Mouse (Mus musculus) CH12.LX (cell line): ENCODE data around the gene Filip1l. TPM values are rescaled to one million over a fixed set of nuclear protein-coding genes. Genes with fewer than 3 reads are reported as not detected.

Experiments used
- DNase-seq: peaks from one replicate; pipeline ENCODE4 v3.0.0-alpha.2; 2013; ENCODE audit errors: extremely low read depth
- H3K27ac ChIP-seq: 2 replicates; pipeline ENCODE4 v1.5.1; 2012; ENCODE audit warnings: low read depth, mild to moderate bottlenecking, control low read depth, moderate library complexity; ENCODE audit not compliant: insufficient read depth
- H3K27me3 ChIP-seq: replicated peaks from 2 replicates; pipeline ENCODE3; 2012; ENCODE audit warnings: inconsistent platforms
- H3K36me3 ChIP-seq, 2 experiments: replicated peaks in 1 of 2; 2 replicates each; pipeline versions ENCODE3 to v1.6.1; 2012; ENCODE audit warnings: inconsistent platforms in 1 of 2, low read length in 1 of 2, mild to moderate bottlenecking in 1 of 2, mixed read lengths in 1 of 2, moderate library complexity in 1 of 2; ENCODE audit not compliant: control insufficient read depth in 1 of 2, insufficient read depth in 1 of 2
- H3K4me1 ChIP-seq, 2 experiments: 2 replicates each; pipeline ENCODE4 v1.6.1; 2012; ENCODE audit warnings: inconsistent platforms in 1 of 2, moderate library complexity in 1 of 2; ENCODE audit not compliant: insufficient read depth in 2 of 2, control insufficient read depth in 1 of 2
- H3K4me2 ChIP-seq: 2 replicates; pipeline ENCODE4 v1.6.1; 2012; ENCODE audit warnings: low read depth, mild to moderate bottlenecking, control low read depth; ENCODE audit not compliant: poor library complexity, insufficient read depth, severe bottlenecking
- H3K4me3 ChIP-seq, 3 experiments: fragments of 150-350 bp in 1 of 3; sonication (generic) in 1 of 3; replicated peaks in 1 of 3; 2 replicates each; pipeline versions ENCODE3 to v1.5.1; 2011 to 2012; ENCODE audit warnings: low read depth in 2 of 3, low read length in 2 of 3, mild to moderate bottlenecking in 2 of 3, moderate library complexity in 2 of 3, control low read depth in 1 of 3, improper control_type of control experiment in 1 of 3, inconsistent platforms in 1 of 3, mixed read lengths in 1 of 3; ENCODE audit not compliant: poor library complexity in 1 of 3
- H3K79me2 ChIP-seq: replicated peaks from 2 replicates; pipeline ENCODE4 v1.6.1; 2012; ENCODE audit warnings: mild to moderate bottlenecking, moderate library complexity; ENCODE audit not compliant: control insufficient read depth, poor library complexity, insufficient read depth, severe bottlenecking; ENCODE audit errors: extremely low read depth
- H3K9ac ChIP-seq: 2 replicates; pipeline ENCODE4 v1.6.1; 2012; ENCODE audit warnings: low read depth, mild to moderate bottlenecking, control low read depth, moderate library complexity; ENCODE audit not compliant: insufficient read depth
- H3K9me3 ChIP-seq: replicated peaks from 2 replicates; pipeline ENCODE3; 2012; ENCODE audit warnings: low read length, inconsistent platforms, mixed read lengths
- CHD1 ChIP-seq: IDR thresholded peaks from 2 replicates; pipeline ENCODE4 v1.6.1; 2012; ENCODE audit warnings: low read depth, low read length, improper control_type of control experiment, inconsistent platforms
- CTCF ChIP-seq, 2 experiments: IDR thresholded peaks in 1 of 2; conservative IDR thresholded peaks in 1 of 2; 2 replicates each; pipeline ENCODE4 v1.5.1; 2011 to 2012; ENCODE audit warnings: low read depth in 2 of 2, low read length in 2 of 2, improper control_type of control experiment in 1 of 2, inconsistent platforms in 1 of 2, mild to moderate bottlenecking in 1 of 2, moderate library complexity in 1 of 2
- EP300 ChIP-seq: IDR thresholded peaks from 2 replicates; pipeline ENCODE4 v1.6.1; 2011; ENCODE audit warnings: low read length, improper control_type of control experiment
- ETS1 ChIP-seq: conservative IDR thresholded peaks from 2 replicates; pipeline ENCODE4 v1.6.1; 2012; ENCODE audit warnings: low read depth, mild to moderate bottlenecking, inconsistent platforms, low read length, improper control_type of control experiment, moderate library complexity
- IRF4 ChIP-seq: IDR thresholded peaks from 2 replicates; pipeline ENCODE4 v1.6.1; 2014; ENCODE audit warnings: low read depth, mild to moderate bottlenecking, inconsistent platforms, low read length, improper control_type of control experiment
- JUN ChIP-seq: IDR thresholded peaks from 2 replicates; pipeline ENCODE4 v1.6.1; 2011; ENCODE audit warnings: low read depth, mild to moderate bottlenecking, low read length, improper control_type of control experiment, moderate library complexity; ENCODE audit not compliant: insufficient read depth
- JUND ChIP-seq: conservative IDR thresholded peaks from 2 replicates; pipeline ENCODE4 v1.6.1; 2011; ENCODE audit warnings: low read depth, low read length, improper control_type of control experiment
- MAX ChIP-seq: IDR thresholded peaks from 2 replicates; pipeline ENCODE4 v1.6.1; 2011; ENCODE audit warnings: low read length, improper control_type of control experiment
- MYC ChIP-seq: IDR thresholded peaks from 2 replicates; pipeline ENCODE4 v1.6.1; 2011; ENCODE audit warnings: low read depth, mild to moderate bottlenecking, improper control_type of control experiment, low read length
- NELFE ChIP-seq: IDR thresholded peaks from 2 replicates; pipeline ENCODE4 v1.6.1; 2011; ENCODE audit warnings: low read depth, low read length, improper control_type of control experiment
- NRF1 ChIP-seq: IDR thresholded peaks from 2 replicates; pipeline ENCODE4 v1.6.1; 2014; ENCODE audit warnings: low read depth, mild to moderate bottlenecking, inconsistent platforms, low read length, improper control_type of control experiment, moderate library complexity
- POLR2AphosphoS2 ChIP-seq: IDR thresholded peaks from 2 replicates; pipeline ENCODE4 v1.6.1; 2011; ENCODE audit warnings: low read depth, low read length, improper control_type of control experiment
- TBP ChIP-seq: conservative IDR thresholded peaks from 2 replicates; pipeline ENCODE4 v1.6.1; 2011; ENCODE audit warnings: low read depth, low read length, improper control_type of control experiment
- TCF12 ChIP-seq: IDR thresholded peaks from 2 replicates; pipeline ENCODE4 v1.6.1; 2014; ENCODE audit warnings: low read depth, mild to moderate bottlenecking, inconsistent platforms, low read length, improper control_type of control experiment
- ZKSCAN1 ChIP-seq: IDR thresholded peaks from 2 replicates; pipeline ENCODE4 v1.6.1; 2012; ENCODE audit warnings: low read depth, inconsistent platforms, low read length, improper control_type of control experiment, borderline replicate concordance
- dilution Hi-C: fragments of 300-500 bp; cut with MboI; formaldehyde crosslinking; loops from 2 replicates; pipeline ENCODE4 v1.14.3; 2020; ENCODE audit warnings: low sequenced_read_pairs; ENCODE audit not compliant: extremely low pct_unique_long_range_greater_than_20kb, extremely low pct_ligation_motif_present
- in situ Hi-C: fragments of 300-500 bp; cut with MboI; formaldehyde crosslinking; loops from 3 replicates; pipeline ENCODE4 v1.14.3; 2019; ENCODE audit warnings: low sequenced_read_pairs, low pct_ligation_motif_present, low pct_unique_long_range_greater_than_20kb, mixed read lengths
- polyA plus RNA-seq: library from polyadenylated mRNA; unstranded; fragments of >175 nt; gene quantifications from 2 replicates; pipeline ENCODE4 v1.2.1, GENCODE M21; 2012; ENCODE audit warnings: low read depth; ENCODE audit not compliant: insufficient read length
- total RNA-seq, 2 experiments: library from RNA; depleted of rRNA; stranded (reverse); fragments of 300-350 nt in 1 of 2; fragments of >200 nt in 1 of 2; gene quantifications; 2 replicates each; pipeline ENCODE4 v1.2.3; 2012 to 2014

Filip1l gene
- total and polyA plus RNA-seq, 3 experiments, result 2.1 to 17.6 (median 5.7) TPM

- Histone ChIP-seq H3K36me3 (no peaks in the 10 kb centered on the region), H3K27ac (no peak overlapping the region), H3K4me1 (peaks cover 0 to 20% of the 10 kb centered on the region in 2 experiments; a peak in 2 of 4 replicates), H3K4me3 (peak overlapping the region in 1 of 3 experiments; percentile 35), H3K79me2 (no peaks in the 10 kb centered on the region), H3K4me2 (peak overlapping the region; percentile 86)
- dilution Hi-C loops, result no loop called here
- no peak for TF ChIP-seq NRF1
- 0 out of 2 replicates have a peak, but pooled peaks have one; percentile 14 for TF ChIP-seq JUND
- TF ChIP-seq MAX, result no peak
- peak; percentile 14; the same call in 1 of the 2 replicates for TF ChIP-seq EP300
- 0 out of 2 replicates have a peak, but pooled peaks have one; percentile 18 for TF ChIP-seq MYC
- no peak for TF ChIP-seq POLR2AphosphoS2
- TF ChIP-seq JUN, result 0 out of 2 replicates have a peak, but pooled peaks have one; percentile 3
- TF ChIP-seq CHD1, result no peak
- TF ChIP-seq IRF4, result no peak
- no peak for TF ChIP-seq NELFE
- TF ChIP-seq CTCF (conservative IDR thresholded peaks at IDR 0.05 in 1 of 2, IDR thresholded peaks at IDR 0.05 in 1 of 2; ENCODE audit: low read depth in 2 of 2, low read length in 2 of 2), result no peak
- no peak for TF ChIP-seq ZKSCAN1
- TF ChIP-seq TBP, result no peak
- peak; percentile 13; the same call in 1 of the 2 replicates for TF ChIP-seq ETS1
- TF ChIP-seq, all 38 proteins: peak for 5
- Histone ChIP-seq H3K9me3 (no peaks in the 10 kb centered on the region), H3K9ac (peak overlapping the region; percentile 21), H3K27me3 (no peaks in the 10 kb centered on the region)
- in situ Hi-C loops, result no loop called here
- no peak for DNase-seq
These were observed 142.7 kb downstream of the Filip1l start for GRCm38 (mm10) chr16:57495476-57496203.

DNA sequence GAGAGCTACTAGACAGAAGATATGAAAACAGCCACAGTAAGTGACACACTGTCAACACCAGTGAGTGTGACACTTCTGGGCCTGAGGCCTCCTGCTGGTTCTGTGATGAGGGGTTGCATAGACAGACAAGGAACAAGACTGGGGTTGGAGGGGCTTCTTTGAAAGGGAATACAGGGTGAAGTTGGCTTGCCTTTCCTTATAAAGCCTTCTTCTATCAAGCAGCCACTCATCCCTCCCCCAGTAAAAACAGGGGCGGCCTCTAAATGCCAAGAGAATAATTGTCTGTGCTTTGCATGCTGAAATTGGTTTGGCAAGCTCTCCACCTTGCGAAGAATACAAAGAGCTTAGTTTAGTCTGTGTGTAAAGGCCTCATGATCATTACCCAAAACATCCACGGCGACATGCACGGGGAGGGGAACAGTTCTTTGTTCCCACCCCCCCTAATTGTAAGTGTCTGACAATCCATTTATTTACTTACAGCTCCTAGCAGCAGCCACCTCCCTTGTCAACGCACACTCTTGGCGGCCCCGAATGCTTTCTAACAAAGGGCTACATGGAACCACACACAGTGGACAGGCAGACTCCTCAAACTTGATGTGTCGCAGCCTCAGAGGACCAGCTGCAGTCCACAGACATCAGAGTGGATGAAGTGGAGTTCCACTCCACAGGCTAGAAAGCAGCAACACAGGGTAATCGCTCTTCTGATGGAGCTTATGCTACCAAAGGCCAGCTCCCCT lies 143.7 kb downstream of the Filip1l start:
- in situ Hi-C loops (no loop called here), dilution Hi-C loops (no loop called here)
- no peaks in the 10 kb centered on the region for H3K27me3 ChIP-seq
- no peak overlapping the region for H3K4me3 ChIP-seq
- H3K27ac ChIP-seq, result no peak overlapping the region
- H3K9me3 ChIP-seq, result no peaks in the 10 kb centered on the region
- H3K4me1 ChIP-seq, result peaks cover 0 to 27% of the 10 kb centered on the region in 2 experiments; a peak in 2 of 4 replicates
- H3K36me3 ChIP-seq, result no peaks in the 10 kb centered on the region
- DNase-seq, result no peak
- H3K9ac ChIP-seq, result no peak overlapping the region
- TF ChIP-seq NRF1 (no peak), TCF12 (no peak), JUN (no peak), MYC (no peak)
- H3K79me2 ChIP-seq, result no peaks in the 10 kb centered on the region
- H3K4me2 ChIP-seq, result no peak overlapping the region
